Mouse (Mus musculus): ENCODE data around the gene Bfsp2. TPM values are rescaled to one million over a fixed set of nuclear protein-coding genes. Genes with fewer than 3 reads are reported as not detected.

The Bfsp2 gene
- polyA plus RNA-seq, 1 experiment: not detected

DNA sequence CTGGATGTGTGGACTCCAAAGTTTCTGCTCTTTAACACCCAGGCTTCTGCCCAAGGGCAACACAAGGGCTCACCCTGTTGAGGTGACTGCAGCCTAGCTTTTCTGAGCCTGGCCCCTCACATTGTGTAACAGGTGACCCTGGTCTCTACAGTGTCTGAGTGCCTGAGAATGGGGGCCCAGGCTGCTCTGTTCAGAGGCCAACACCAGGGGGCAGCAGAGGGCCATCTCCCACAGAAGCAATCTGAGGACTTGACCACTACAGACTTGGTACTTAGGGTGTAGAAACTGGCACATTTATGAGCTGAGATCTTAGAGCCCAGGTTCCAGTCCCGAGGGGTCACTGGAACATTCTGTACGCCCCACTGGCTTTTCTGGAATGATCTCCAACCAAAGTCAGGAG, 10.2 kb upstream of the Bfsp2 start:
- Histone ChIP-seq H3K36me3 (ENCODE audit: control insufficient read depth, insufficient read depth, low read length, poor library complexity, severe bottlenecking) (no peaks in the 10 kb centered on the region), H3K27ac (ENCODE audit: insufficient read depth, low read length) (no peak overlapping the region), H3K9me3 (replicated peaks; ENCODE audit: control insufficient read depth, insufficient read depth, low read length, poor library complexity, severe bottlenecking) (no peaks in the 10 kb centered on the region), H3K4me1 (ENCODE audit: control insufficient read depth, insufficient read depth, low read length) (no peaks in the 10 kb centered on the region), H3K4me3 (ENCODE audit: low read depth, low read length) (no peak overlapping the region), H3K27me3 (ENCODE audit: control insufficient read depth, insufficient read depth, low read length, poor library complexity, severe bottlenecking) (no peaks in the 10 kb centered on the region), H3K9ac (ENCODE audit: low read depth, poor library complexity, severe bottlenecking) (no peak overlapping the region)
- TF ChIP-seq EP300 (IDR thresholded peaks at IDR 0.05; ENCODE audit: insufficient read depth, low read depth, low read length) (no peak), CTCF (IDR thresholded peaks at IDR 0.05; ENCODE audit: low read depth, low read length) (peak; percentile 92)

DNA sequence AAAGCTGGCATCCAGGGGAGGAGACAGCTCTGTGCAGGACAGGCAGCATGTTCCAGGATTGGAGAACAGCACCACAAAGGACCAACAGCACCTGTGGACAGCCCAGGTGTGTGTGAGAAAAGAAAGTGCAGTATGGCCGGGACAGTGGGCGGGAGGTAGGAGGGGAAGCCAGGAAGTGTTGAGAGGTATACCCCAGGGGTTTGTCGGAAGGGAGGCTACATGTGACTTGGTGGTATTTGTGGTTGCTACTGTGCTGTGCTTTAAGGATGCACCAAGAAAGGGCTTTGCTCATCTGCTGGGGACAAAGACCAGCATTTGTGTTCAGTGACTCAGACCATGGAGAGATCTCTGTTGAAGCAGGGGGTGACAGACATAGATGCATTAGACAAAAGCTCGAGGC, 9.7 kb upstream of the Bfsp2 start:
- H3K4me3 ChIP-seq (ENCODE audit: low read depth, low read length): no peak overlapping the region
- no peaks in the 10 kb centered on the region for H3K36me3 ChIP-seq (ENCODE audit: control insufficient read depth, insufficient read depth, low read length, poor library complexity, severe bottlenecking)
- no peak overlapping the region for H3K9ac ChIP-seq (ENCODE audit: low read depth, poor library complexity, severe bottlenecking)
- no peak for TF ChIP-seq EP300 (IDR thresholded peaks at IDR 0.05; ENCODE audit: insufficient read depth, low read depth, low read length)
- TF ChIP-seq POLR2A (IDR thresholded peaks at IDR 0.05; ENCODE audit: insufficient read depth, low read length): no peak
- TF ChIP-seq CTCF (IDR thresholded peaks at IDR 0.05; ENCODE audit: low read depth, low read length): no peak
- H3K27ac ChIP-seq (ENCODE audit: insufficient read depth, low read length): no peak overlapping the region
- no peaks in the 10 kb centered on the region for H3K9me3 ChIP-seq (replicated peaks; ENCODE audit: control insufficient read depth, insufficient read depth, low read length, poor library complexity, severe bottlenecking)
- no peaks in the 10 kb centered on the region for H3K27me3 ChIP-seq (ENCODE audit: control insufficient read depth, insufficient read depth, low read length, poor library complexity, severe bottlenecking)
- H3K4me1 ChIP-seq (ENCODE audit: control insufficient read depth, insufficient read depth, low read length): no peaks in the 10 kb centered on the region

DNA sequence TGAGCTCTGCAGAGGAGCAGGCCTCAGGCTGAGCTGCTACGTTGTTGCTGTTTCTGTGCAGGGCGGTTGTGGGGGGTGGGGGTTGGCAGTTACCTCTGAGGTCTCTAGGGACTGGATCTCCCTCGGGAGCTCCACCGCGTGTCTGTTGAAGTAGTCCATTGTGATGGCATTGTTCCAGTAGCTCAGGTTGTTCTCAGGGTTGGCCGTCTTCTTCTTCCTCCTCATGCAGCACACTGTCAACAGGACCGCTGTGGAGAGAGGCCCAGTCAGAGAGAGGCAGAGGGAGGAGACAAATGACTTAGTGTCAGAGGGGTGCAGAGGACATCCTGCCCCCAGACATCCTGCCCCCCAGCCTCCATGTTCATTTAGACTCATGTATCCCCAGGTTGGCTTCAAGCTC, 8.9 kb upstream of the Bfsp2 start:
- H3K4me1 ChIP-seq (ENCODE audit: control insufficient read depth, insufficient read depth, low read length): no peaks in the 10 kb centered on the region
- no peaks in the 10 kb centered on the region for H3K9me3 ChIP-seq (replicated peaks; ENCODE audit: control insufficient read depth, insufficient read depth, low read length, poor library complexity, severe bottlenecking)
- H3K4me3 ChIP-seq (ENCODE audit: low read depth, low read length): no peak overlapping the region
- no peak overlapping the region for H3K9ac ChIP-seq (ENCODE audit: low read depth, poor library complexity, severe bottlenecking)
- no peak overlapping the region for H3K27ac ChIP-seq (ENCODE audit: insufficient read depth, low read length)
- TF ChIP-seq EP300 (IDR thresholded peaks at IDR 0.05; ENCODE audit: insufficient read depth, low read depth, low read length): no peak
- no peak for TF ChIP-seq POLR2A (IDR thresholded peaks at IDR 0.05; ENCODE audit: insufficient read depth, low read length)
- no peak for TF ChIP-seq CTCF (IDR thresholded peaks at IDR 0.05; ENCODE audit: low read depth, low read length)
- H3K27me3 ChIP-seq (ENCODE audit: control insufficient read depth, insufficient read depth, low read length, poor library complexity, severe bottlenecking): no peaks in the 10 kb centered on the region
- no peaks in the 10 kb centered on the region for H3K36me3 ChIP-seq (ENCODE audit: control insufficient read depth, insufficient read depth, low read length, poor library complexity, severe bottlenecking)

DNA sequence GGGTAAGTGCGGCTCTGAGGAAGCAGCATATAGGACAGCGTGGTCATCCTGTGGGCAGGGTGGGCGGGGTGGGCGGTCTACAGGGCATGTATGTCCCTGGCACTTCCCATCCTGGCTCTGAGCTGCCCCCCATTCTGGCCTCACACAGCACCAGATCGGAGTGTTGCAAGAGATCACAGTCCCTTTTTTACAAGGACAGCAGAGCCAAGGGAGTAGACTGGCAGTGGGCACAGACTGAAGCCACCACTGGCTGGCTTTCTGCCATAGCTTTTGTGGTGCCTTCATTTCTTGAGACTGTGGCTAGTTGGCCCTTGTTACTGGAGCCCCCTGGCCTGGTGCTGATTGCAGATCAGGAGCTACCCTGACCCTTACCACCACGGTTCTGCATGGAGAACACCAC, 6.0 kb upstream of the Bfsp2 start:
- no peaks in the 10 kb centered on the region for H3K4me1 ChIP-seq (ENCODE audit: control insufficient read depth, insufficient read depth, low read length)
- H3K27me3 ChIP-seq (ENCODE audit: control insufficient read depth, insufficient read depth, low read length, poor library complexity, severe bottlenecking): no peaks in the 10 kb centered on the region
- H3K9me3 ChIP-seq (replicated peaks; ENCODE audit: control insufficient read depth, insufficient read depth, low read length, poor library complexity, severe bottlenecking): no peaks in the 10 kb centered on the region
- no peak overlapping the region for H3K27ac ChIP-seq (ENCODE audit: insufficient read depth, low read length)
- no peaks in the 10 kb centered on the region for H3K36me3 ChIP-seq (ENCODE audit: control insufficient read depth, insufficient read depth, low read length, poor library complexity, severe bottlenecking)
- TF ChIP-seq POLR2A (IDR thresholded peaks at IDR 0.05; ENCODE audit: insufficient read depth, low read length): no peak
- no peak for TF ChIP-seq EP300 (IDR thresholded peaks at IDR 0.05; ENCODE audit: insufficient read depth, low read depth, low read length)
- no peak for TF ChIP-seq CTCF (IDR thresholded peaks at IDR 0.05; ENCODE audit: low read depth, low read length)
- no peak overlapping the region for H3K4me3 ChIP-seq (ENCODE audit: low read depth, low read length)
- no peak overlapping the region for H3K9ac ChIP-seq (ENCODE audit: low read depth, poor library complexity, severe bottlenecking)

DNA sequence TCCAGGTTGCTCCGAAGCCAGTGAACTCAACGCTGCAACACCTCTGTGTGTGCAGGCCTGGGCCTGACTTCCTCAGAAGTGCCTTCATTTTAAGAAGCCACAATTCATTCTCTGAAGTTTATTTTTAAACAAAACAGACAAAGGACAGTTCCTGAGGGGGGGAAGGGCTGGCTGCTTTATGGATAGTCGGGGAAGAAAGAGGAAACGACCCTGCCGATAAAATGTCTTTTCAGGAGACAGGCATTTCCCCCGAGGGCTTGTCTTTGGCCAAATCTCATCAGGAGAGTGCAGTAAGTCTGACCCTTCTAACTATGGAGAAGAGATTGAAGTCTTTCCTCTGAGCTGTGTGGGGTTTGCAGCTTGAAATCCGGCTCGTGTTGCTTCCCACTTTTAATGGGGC, 5.4 kb upstream of the Bfsp2 start:
- Histone ChIP-seq H3K27ac (ENCODE audit: insufficient read depth, low read length) (no peak overlapping the region), H3K27me3 (ENCODE audit: control insufficient read depth, insufficient read depth, low read length, poor library complexity, severe bottlenecking) (no peaks in the 10 kb centered on the region), H3K4me3 (ENCODE audit: low read depth, low read length) (no peak overlapping the region), H3K36me3 (ENCODE audit: control insufficient read depth, insufficient read depth, low read length, poor library complexity, severe bottlenecking) (no peaks in the 10 kb centered on the region), H3K9ac (ENCODE audit: low read depth, poor library complexity, severe bottlenecking) (no peak overlapping the region), H3K9me3 (replicated peaks; ENCODE audit: control insufficient read depth, insufficient read depth, low read length, poor library complexity, severe bottlenecking) (no peaks in the 10 kb centered on the region), H3K4me1 (ENCODE audit: control insufficient read depth, insufficient read depth, low read length) (no peaks in the 10 kb centered on the region)
- TF ChIP-seq POLR2A (IDR thresholded peaks at IDR 0.05; ENCODE audit: insufficient read depth, low read length) (no peak), CTCF (IDR thresholded peaks at IDR 0.05; ENCODE audit: low read depth, low read length) (no peak), EP300 (IDR thresholded peaks at IDR 0.05; ENCODE audit: insufficient read depth, low read depth, low read length) (no peak)

DNA sequence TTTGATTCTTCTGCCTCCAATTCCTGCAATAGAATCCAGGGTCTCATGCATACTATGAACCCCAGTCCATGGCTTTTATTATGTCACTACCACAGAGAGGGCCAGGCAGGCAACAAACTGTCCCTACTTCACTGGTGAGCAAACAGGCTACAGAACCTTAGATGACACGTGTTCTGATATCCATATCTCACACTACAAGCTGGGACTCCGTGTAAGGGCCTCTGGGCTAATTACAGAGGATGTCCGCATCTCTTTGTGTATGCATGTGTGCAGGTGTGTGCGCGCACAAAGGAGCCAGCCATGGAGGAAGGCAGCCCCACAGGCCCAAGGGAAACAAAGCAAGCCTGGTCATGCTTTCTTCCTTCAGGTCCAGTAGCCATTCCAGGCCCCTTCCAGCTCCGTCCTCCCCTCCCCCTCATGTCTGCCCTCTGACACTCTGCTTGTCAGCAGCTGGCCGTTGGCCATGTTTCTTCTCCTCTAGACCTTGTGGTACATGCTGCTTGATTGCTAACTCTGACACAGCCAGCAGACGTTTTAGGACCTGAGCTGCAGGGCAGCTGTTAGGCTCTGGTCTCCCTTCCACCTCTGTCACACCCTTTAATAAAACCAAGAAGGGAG, 492 bp upstream of the Bfsp2 start:
- Histone ChIP-seq H3K4me1 (ENCODE audit: control insufficient read depth, insufficient read depth, low read length) (no peaks in the 10 kb centered on the region), H3K4me3 (ENCODE audit: low read depth, low read length) (no peak overlapping the region), H3K9me3 (replicated peaks; ENCODE audit: control insufficient read depth, insufficient read depth, low read length, poor library complexity, severe bottlenecking) (no peaks in the 10 kb centered on the region), H3K36me3 (ENCODE audit: control insufficient read depth, insufficient read depth, low read length, poor library complexity, severe bottlenecking) (no peaks in the 10 kb centered on the region), H3K9ac (ENCODE audit: low read depth, poor library complexity, severe bottlenecking) (no peak overlapping the region), H3K27ac (ENCODE audit: insufficient read depth, low read length) (no peak overlapping the region), H3K27me3 (ENCODE audit: control insufficient read depth, insufficient read depth, low read length, poor library complexity, severe bottlenecking) (no peaks in the 10 kb centered on the region)
- no peak for TF ChIP-seq POLR2A (IDR thresholded peaks at IDR 0.05; ENCODE audit: insufficient read depth, low read length)
- TF ChIP-seq CTCF (IDR thresholded peaks at IDR 0.05; ENCODE audit: low read depth, low read length): no peak
- TF ChIP-seq EP300 (IDR thresholded peaks at IDR 0.05; ENCODE audit: insufficient read depth, low read depth, low read length): no peak
